Mouse (Mus musculus): ENCODE measurements around the gene Rps26. TPM values are rescaled to one million over a fixed set of nuclear protein-coding genes. Genes with fewer than 3 reads are reported as not detected.

Gene Rps26
- total RNA-seq (2014; fragmentation: Nextera tagmentation) (3,309 and 3,313 TPM in 2 replicates), total RNA-seq (2017) (1,110 and 1,543 TPM in 2 replicates)

GRCm38 (mm10) chr10:128626311-128627310 lies at the start of gene Rps26:
Gene Rps26 (minus strand): TSS chr10:128626747.
- ATAC-seq (replicated peaks; ENCODE audit: low FRiP score, low TSS enrichment, poor library complexity, severe bottlenecking): peak; percentile 87

DNA sequence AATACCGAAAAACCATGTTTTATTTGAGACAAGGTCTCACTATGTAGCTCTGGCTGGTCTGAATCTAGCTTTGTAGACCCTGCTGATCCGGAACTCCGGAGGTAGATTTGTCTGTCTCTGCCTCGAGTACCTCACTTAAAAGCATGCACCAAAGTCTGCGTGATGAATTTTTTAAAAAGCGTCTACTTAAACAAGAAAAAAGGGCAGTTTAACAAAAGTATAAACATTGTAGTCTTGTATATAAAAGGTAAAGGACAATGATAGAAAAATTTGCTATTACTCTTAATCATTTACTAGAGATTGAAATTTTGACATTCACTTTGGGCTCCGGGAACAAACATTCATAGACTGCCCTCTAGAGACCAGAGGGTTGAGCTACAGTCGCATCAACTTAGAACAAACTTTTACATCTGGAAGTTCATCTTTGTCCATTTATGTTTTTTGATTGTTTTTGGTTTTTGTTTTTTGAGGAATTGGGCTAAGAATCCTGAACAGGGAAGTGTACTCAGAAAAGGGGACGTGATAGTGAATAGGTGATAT lies 48.0 kb upstream of the Rps26 start:
- peak; percentile 69 for ATAC-seq (replicated peaks; ENCODE audit: low FRiP score, low TSS enrichment, poor library complexity, severe bottlenecking)

DNA sequence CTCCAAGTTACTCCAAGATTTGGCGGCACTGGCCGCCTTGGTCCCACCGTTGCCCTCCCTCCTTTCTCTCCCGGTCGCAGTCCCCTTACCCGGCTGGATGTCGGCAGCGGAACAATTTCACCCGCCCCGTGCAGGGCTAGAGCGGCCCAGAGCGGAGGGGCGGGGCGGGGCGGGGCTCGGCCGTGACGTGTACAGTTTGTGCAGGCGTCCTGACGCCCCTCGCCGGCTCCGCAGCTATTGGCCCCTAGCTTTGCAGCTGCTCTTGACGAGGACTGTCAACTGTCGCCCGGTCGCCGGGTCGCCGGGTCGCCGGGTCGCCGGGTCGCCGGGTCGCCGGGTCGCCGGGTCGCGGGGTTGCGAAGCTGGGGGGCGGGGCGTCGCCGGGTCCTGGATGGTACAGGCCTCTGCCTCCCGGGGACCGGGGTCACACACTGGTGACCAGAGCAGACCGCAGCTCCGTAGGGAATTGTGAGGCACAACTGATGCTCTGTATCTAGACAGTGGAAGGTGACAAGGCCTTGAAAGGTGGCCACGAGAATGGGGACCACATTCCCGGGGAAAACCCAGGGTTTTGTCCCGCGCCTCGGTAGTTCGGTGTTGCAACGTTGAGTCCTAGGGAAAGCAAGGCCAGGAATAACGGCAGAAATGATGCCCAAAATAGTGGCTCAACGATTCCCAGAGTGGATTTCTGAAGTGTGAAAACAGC lies 47.4 kb upstream of the Rps26 start, which contains the start of gene Suox:
TSS of gene Suox (minus strand) at position 311 of the 706 bp plus-strand sequence.
- ATAC-seq (replicated peaks; ENCODE audit: low FRiP score, low TSS enrichment, poor library complexity, severe bottlenecking): peak; percentile 85

DNA sequence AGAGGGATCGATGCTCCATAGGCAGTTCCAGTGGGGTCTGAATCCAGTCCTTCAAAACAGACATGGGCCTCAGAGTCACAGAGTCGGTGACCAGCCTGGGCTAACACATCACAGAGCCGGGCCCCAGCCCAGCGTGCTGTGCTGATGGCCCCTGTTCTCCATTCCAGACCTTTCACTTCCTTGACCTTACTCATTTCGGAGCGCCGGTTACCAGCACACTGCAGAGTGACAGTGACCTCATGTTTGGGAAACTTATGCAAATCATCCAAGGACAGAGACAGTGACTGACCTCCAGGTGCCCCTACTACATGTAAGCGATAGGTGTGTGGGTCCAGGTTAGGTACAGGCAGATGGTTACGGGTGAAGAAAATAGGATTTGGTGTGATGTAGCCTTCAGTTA lies 44.6 kb upstream of the Rps26 start:
- ATAC-seq (replicated peaks; ENCODE audit: low FRiP score, low TSS enrichment, poor library complexity, severe bottlenecking): no peak

GRCm38 (mm10) chr10:128668790-128669672 lies 42.5 kb upstream of the Rps26 start:
- no peak for ATAC-seq (replicated peaks; ENCODE audit: low FRiP score, low TSS enrichment, poor library complexity, severe bottlenecking)

DNA sequence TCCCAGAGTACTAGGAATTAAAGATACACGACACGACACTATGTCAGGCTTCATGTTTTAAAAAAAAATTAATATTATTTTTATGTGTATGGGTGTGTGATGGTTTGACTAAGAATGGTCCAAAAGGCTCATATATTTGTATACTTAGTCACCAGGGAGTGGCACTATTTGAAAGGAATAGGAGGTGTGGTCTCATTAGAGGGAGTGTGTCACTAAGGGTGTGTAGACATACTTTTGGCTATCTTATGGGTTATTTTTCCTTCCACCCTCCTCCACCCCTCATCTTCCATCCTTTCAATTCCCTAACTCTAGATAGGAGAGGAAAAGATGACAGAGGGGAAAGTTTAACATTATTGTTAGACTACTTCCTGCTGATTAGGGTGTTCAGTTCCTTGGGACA lies 39.3 kb upstream of the Rps26 start:
- ATAC-seq (replicated peaks; ENCODE audit: low FRiP score, low TSS enrichment, poor library complexity, severe bottlenecking): no peak

DNA sequence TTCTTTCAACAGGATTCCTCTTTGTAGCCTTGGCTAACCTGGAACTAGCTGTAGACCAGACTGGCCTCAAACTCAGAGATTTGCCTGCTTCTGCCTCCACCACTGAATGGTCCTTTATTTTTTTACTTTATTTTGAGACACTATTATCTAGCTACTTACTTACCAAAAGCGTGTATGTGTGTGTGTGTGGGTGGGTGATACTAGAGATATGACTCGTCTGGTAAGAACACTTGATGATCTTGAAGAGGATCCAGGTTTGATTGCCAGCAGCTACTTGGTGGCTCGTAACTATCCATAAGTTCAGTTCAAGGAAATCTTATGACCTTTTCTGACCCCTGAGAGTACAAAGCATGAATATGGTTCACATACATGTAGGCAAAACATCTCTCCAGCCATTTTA lies 38.8 kb upstream of the Rps26 start:
- peak; percentile 73 for ATAC-seq (replicated peaks; ENCODE audit: low FRiP score, low TSS enrichment, poor library complexity, severe bottlenecking)

GRCm38 (mm10) chr10:128664808-128665207 lies 38.3 kb upstream of the Rps26 start:
- peak; percentile 88 for ATAC-seq (replicated peaks; ENCODE audit: low FRiP score, low TSS enrichment, poor library complexity, severe bottlenecking)

GRCm38 (mm10) chr10:128663441-128664220 lies 37.1 kb upstream of the Rps26 start:
- no peak for ATAC-seq (replicated peaks; ENCODE audit: low FRiP score, low TSS enrichment, poor library complexity, severe bottlenecking)

DNA sequence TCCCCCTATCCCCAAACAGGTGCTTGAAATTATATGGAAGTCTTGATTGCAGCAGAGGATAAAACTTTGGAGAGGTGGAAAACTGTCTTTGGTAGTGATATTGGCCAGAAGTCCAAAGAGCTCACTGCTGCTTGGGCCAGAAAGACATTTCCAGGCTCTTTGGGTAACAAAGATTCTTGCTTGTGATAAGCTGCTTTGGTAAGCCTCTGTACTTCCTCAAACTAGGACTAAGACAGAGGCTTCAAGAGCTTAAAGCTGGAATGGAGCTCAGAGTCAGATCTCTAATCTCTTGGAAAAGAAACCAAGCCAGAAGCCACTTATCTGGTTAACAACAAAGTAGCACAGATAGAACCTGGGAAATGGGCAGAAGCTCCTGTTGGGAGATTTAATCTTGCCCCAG lies 35.9 kb upstream of the Rps26 start:
- ATAC-seq (replicated peaks; ENCODE audit: low FRiP score, low TSS enrichment, poor library complexity, severe bottlenecking): no peak

DNA sequence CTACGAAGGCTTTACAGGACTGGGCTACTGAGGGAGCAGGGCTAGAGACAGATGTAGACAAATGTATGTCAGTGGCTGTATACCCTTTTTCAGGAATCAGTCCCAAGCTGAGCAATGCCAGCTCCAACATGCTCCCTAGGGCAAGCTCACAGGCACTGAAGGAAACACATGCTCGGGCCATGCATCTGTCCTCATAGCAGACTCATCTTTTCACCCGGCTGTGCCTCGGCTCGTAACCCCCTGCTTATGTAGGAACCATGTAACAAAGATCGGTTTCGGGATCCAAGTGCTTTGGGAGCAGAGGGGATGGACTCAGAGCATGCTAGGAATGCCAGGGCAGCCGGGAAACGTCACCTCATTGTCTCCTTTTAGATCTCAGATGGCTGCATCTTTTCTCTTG lies 32.9 kb upstream of the Rps26 start:
- no peak for ATAC-seq (replicated peaks; ENCODE audit: low FRiP score, low TSS enrichment, poor library complexity, severe bottlenecking)

DNA sequence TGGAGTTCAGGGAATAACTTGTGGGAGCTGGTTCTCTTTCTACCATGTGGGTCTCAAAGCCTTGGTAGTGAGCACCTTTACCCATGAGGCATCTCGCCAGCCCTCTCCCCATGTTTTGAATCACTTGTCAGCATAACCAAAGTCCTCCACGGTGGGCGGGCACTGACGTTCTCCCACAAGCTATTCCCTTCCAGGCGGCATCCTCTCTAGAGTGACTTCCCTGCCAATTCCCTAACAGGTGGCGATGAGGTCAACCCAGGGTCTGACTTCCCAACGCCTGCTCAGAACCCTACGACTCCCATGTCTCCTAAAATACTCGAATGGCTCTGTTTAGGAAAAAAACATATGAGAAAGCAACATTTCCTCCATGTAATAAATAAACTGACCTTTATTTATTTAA lies 31.3 kb upstream of the Rps26 start:
- ATAC-seq (replicated peaks; ENCODE audit: low FRiP score, low TSS enrichment, poor library complexity, severe bottlenecking): no peak

DNA sequence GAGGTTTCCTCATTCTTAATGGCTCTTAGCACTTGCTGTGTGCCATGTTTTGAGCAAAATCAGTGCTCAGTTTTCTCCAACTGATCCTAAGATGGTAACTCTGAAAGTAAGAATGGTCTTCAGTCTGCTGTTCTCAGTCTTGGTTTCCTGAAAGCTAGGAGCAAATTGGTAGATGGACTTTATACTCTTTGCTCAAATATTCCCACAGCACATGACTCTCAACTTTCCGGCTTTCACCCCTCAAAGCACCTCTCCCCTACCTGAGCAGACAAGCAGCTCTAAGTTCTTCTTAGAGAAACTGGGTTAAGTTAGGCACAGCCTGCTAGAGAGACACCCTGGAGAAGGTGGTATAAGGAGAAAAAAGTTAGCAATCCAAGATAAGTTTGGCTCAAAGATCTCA lies 30.2 kb upstream of the Rps26 start:
- no peak for ATAC-seq (replicated peaks; ENCODE audit: low FRiP score, low TSS enrichment, poor library complexity, severe bottlenecking)

DNA sequence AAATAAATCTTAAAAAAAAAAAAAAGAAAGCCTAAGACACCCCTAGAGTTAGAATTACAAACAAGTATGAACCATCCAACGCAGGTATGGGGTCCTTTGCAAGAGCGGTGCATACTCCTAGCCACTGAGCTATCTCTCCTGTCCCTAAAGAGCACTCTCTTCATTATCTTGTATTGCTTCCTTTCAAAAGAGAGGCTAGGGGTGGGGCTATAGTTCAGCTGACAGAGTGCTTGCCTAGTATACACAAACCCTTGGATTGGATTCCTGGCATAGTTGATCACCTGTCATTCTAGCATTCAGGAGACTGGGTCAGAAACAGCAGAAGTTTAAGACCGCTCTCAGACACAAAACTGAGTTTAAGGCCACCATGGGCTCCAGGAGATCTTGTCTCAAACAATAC lies 28.7 kb upstream of the Rps26 start:
- peak; percentile 93 for ATAC-seq (replicated peaks; ENCODE audit: low FRiP score, low TSS enrichment, poor library complexity, severe bottlenecking)

- ATAC-seq (replicated peaks; ENCODE audit: low FRiP score, low TSS enrichment, poor library complexity, severe bottlenecking): no peak
Observed at GRCm38 (mm10) chr10:128653866-128654265, 27.3 kb upstream of the Rps26 start.

GRCm38 (mm10) chr10:128646139-128647089 lies 19.9 kb upstream of the Rps26 start:
- ATAC-seq (replicated peaks; ENCODE audit: low FRiP score, low TSS enrichment, poor library complexity, severe bottlenecking): no peak
